Mouse (Mus musculus) c-Kit-positive CD71-positive TER-119-negative erythroid progenitor cells, embryonic 14.5 days (primary cell): Measurements from ENCODE around the gene Hexim1.

Source experiments
- DNase-seq: peaks from one replicate; pipeline ENCODE4 v3.0.0-alpha.2; 2013; ENCODE audit warnings: low read depth

The Hexim1 gene

GRCm38 (mm10) chr11:103158621-103159478 is 42.8 kb downstream of the Hexim1 start:
- DNase-seq = peak; percentile 78

GRCm38 (mm10) chr11:103160738-103161137 is 44.7 kb downstream of the Hexim1 start:
- no peak for DNase-seq

DNA sequence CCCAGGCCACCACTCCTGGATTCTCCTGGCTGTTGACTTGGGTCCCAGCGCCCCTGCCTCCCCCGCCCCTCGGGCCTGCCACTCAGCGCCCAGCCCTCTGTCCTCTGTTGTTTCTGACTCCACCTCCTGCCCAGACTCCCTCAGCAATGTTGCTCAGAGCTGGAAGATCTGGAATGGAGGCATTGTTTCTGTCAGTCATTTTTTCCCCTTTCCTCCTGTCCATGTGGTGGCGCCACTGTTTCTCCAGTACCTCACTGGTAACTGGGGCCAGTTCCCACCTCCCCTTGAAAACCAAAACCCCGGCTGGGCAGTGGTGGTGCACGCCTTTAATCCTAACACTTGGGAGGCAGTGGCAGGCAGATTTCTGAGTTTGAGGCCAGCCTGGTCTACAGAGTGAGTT is 45.4 kb downstream of the Hexim1 start:
- no peak for DNase-seq

- DNase-seq = no peak
These were observed 46.1 kb downstream of the Hexim1 start for GRCm38 (mm10) chr11:103162132-103162531.

DNA sequence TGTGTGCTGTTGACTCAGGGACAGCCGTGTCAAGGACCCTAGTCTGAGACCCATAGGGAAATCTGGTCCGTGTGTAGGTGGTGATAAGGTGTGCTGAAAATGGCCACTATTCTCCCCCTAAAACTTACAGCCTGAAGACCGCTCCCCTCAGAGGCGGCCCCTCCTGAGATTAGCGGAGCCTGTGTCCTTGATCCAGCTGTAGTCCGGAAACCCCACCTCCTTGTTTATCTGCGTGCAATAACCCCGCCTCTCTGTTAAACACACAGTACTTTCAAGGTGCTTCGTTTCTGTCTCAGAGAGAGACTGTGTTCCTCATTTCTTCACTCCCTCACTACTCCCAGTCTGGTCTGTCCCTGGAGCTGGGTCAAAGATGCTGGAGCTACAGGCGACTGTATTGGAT is 48.4 kb downstream of the Hexim1 start:
- no peak for DNase-seq

DNA sequence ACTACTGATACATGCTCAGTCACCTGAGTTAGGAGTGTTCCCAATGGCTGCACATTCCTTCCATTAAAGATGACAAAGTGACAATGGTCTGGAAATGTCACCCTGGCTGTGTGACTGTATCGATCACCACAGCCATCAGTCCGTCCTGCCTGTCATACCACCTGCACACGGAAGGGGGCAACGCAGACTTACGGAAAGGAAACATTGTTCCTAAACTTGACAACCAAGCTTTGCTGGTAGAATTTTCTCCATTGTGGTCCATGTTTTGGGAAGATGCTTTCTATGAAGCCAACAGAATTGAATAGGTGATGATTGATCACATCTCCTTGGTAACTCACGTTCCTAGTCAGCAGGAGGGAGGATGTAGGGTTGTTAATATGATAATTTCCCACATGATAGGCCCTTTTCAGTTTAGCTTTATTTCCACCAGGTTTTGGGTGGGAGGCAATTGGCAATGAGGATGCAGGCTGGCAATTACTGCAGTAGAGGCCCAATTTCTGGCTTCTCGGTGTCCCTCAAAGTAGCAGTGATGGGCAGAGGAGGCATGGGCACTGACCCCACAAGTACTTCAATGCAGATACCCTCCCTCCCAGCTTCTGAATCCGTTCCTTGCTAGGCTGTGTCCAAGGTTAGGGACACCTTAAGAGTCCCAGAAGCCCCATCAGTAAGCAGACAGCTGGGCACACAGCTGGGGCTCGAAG is 52.8 kb downstream of the Hexim1 start:
- no peak for DNase-seq
